Mouse (Mus musculus): Measurements from ENCODE around the gene Adarb1.

Adarb1 gene

GRCm38 (mm10) chr10:77308978-77309377 is 109.1 kb downstream of the Adarb1 start:
- DNase-seq (ENCODE audit: low read depth): no peak

- DNase-seq (ENCODE audit: low read depth): no peak
Measured at GRCm38 (mm10) chr10:77305766-77306165, 112.3 kb downstream of the Adarb1 start.

- DNase-seq (ENCODE audit: low read depth): no peak
Measured at GRCm38 (mm10) chr10:77304840-77305533, 113.1 kb downstream of the Adarb1 start.

GRCm38 (mm10) chr10:77304362-77304761 is 113.7 kb downstream of the Adarb1 start:
- DNase-seq (ENCODE audit: low read depth): no peak

GRCm38 (mm10) chr10:77300934-77301297 is 117.2 kb downstream of the Adarb1 start:
- no peak for DNase-seq (ENCODE audit: low read depth)

- no peak for DNase-seq (ENCODE audit: low read depth)
Measured at GRCm38 (mm10) chr10:77300237-77300933, 117.7 kb downstream of the Adarb1 start.

- no peak for DNase-seq (ENCODE audit: low read depth)
Measured at GRCm38 (mm10) chr10:77299194-77299593, 118.9 kb downstream of the Adarb1 start.

- no peak for DNase-seq (ENCODE audit: low read depth)
Measured at GRCm38 (mm10) chr10:77298621-77299020, 119.4 kb downstream of the Adarb1 start.

GRCm38 (mm10) chr10:77294691-77295090 is 123.4 kb downstream of the Adarb1 start:
- no peak for DNase-seq (ENCODE audit: low read depth)

- peak; percentile 25 for DNase-seq (ENCODE audit: low read depth)
Measured at GRCm38 (mm10) chr10:77290624-77291366, 127.3 kb downstream of the Adarb1 start.

GRCm38 (mm10) chr10:77289559-77289958 is 128.5 kb downstream of the Adarb1 start:
- DNase-seq (ENCODE audit: low read depth): no peak

- DNase-seq (ENCODE audit: low read depth): no peak
Measured at GRCm38 (mm10) chr10:77288639-77289195, 129.4 kb downstream of the Adarb1 start.

GRCm38 (mm10) chr10:77287626-77288025 is 130.4 kb downstream of the Adarb1 start:
- DNase-seq (ENCODE audit: low read depth): no peak

- DNase-seq (ENCODE audit: low read depth): no peak
Measured at GRCm38 (mm10) chr10:77284832-77285231, 133.2 kb downstream of the Adarb1 start.

- DNase-seq (ENCODE audit: low read depth): peak; percentile 73
Measured at GRCm38 (mm10) chr10:77282822-77283221, 135.2 kb downstream of the Adarb1 start.

GRCm38 (mm10) chr10:77282085-77282484 is 136.0 kb downstream of the Adarb1 start:
- DNase-seq (ENCODE audit: low read depth): peak; percentile 11

- DNase-seq (ENCODE audit: low read depth): no peak
Measured at GRCm38 (mm10) chr10:77273798-77274197, 144.3 kb downstream of the Adarb1 start.

- DNase-seq (ENCODE audit: low read depth): no peak
Measured at GRCm38 (mm10) chr10:77272980-77273730, 144.9 kb downstream of the Adarb1 start.

GRCm38 (mm10) chr10:77269129-77269528 is 148.9 kb downstream of the Adarb1 start:
- no peak for DNase-seq (ENCODE audit: low read depth)

GRCm38 (mm10) chr10:77267027-77267426 is 151.0 kb downstream of the Adarb1 start:
- no peak for DNase-seq (ENCODE audit: low read depth)

GRCm38 (mm10) chr10:77266281-77266680 is 151.8 kb downstream of the Adarb1 start:
- no peak for DNase-seq (ENCODE audit: low read depth)

Data from 416B (cell line).